Mouse (Mus musculus): ENCODE measurements around the gene Fto. TPM values are rescaled to one million over a fixed set of nuclear protein-coding genes. Genes with fewer than 3 reads are reported as not detected.

Fto gene
- polyA plus RNA-seq, 1 experiment from 2014 or later: 63.7 TPM

DNA sequence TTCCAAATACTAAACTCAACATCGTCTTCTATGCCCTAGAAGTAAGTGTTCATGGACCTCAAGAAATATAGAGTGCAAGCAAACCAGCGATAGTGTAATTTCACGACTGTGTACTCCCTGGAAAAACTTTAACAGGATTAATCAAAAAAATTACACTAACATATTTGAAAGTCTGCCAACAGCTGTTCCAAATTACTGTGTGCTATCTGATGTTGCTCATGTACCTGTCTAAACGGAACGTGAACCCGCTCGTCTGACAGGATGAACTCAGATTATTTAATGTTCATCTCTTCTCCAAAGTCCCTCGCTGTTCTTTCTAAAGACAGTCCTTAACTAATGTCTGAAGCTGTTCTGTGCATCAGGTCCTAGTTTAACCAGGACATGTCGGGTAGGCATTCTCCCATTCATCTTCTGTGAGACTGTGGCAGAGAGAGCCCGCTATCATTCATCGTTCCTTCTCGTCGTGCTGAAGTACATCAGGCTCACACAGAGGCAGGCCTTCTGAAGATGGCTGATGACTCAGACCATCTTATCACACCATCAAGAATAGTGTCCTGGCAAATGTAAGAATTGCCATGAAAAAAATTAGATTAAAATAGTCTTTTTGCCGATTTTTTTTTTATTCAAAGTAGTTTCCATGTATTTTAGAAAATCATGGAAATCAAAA, 93.4 kb downstream of the Fto start:
- DNase-seq (ENCODE audit: low read depth, low spot score) (no peak), ATAC-seq (no peak)
- no peaks in the 10 kb centered on the region for H3K27me3 ChIP-seq
- TF ChIP-seq CTCF (IDR thresholded peaks at IDR 0.05): no peak
- in situ Hi-C loops (cut with MboI; ENCODE audit: low pct_unique_long_range_greater_than_20kb): no loop called here
- ChIA-PET POLR2A (no interaction called here), CTCF (no interaction called here)

DNA sequence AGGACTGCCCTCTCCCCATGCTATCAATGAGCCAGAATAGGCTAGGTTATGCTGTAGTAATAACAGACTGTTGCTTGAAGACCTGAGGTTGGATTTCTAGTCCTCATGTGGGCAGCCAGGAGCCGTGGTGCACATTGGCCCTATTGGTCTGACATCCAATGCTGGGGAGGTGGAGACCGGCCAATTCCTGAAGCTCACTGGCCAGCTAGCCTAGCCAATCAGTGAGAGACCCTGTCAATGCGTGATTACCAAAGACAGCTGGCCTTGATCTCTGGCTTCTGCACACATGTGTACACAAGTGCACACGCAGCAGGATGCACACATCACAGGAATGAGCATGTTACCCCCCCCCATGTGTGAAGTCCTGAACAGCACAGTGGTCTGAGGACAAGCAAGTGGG, 94.6 kb downstream of the Fto start:
- in situ Hi-C loops (cut with MboI; ENCODE audit: low pct_unique_long_range_greater_than_20kb): no loop called here
- ATAC-seq (no peak), DNase-seq (ENCODE audit: low read depth, low spot score) (no peak)
- no peak for TF ChIP-seq CTCF (IDR thresholded peaks at IDR 0.05)
- CTCF ChIA-PET: no interaction called here
- H3K27me3 ChIP-seq: no peaks in the 10 kb centered on the region
- POLR2A ChIA-PET: no interaction called here

DNA sequence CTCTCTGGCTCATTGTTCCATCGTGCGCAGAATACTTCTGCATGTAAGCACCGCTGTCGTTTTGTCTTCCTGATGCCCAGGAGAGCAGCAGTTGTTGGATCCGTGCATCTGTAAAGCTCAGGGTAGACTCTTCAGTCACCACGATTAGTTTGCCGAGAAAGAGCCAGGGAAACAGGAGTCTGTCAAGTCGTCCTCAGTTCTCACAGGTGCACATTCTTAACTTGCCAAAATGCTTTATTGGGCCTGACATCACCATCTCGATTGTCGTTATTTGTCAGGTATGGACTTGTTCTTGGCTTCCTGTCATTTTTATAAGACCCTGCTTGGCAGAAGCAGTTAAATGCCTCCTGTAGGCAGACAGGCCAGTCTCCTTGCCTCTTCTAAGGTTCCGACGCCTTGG, 96.7 kb downstream of the Fto start:
- DNase-seq (ENCODE audit: low read depth, low spot score) (no peak), ATAC-seq (no peak)
- ChIA-PET POLR2A (no interaction called here), CTCF (no interaction called here)
- H3K27me3 ChIP-seq: no peaks in the 10 kb centered on the region
- no peak for TF ChIP-seq CTCF (IDR thresholded peaks at IDR 0.05)
- in situ Hi-C loops (cut with MboI; ENCODE audit: low pct_unique_long_range_greater_than_20kb): no loop called here

DNA sequence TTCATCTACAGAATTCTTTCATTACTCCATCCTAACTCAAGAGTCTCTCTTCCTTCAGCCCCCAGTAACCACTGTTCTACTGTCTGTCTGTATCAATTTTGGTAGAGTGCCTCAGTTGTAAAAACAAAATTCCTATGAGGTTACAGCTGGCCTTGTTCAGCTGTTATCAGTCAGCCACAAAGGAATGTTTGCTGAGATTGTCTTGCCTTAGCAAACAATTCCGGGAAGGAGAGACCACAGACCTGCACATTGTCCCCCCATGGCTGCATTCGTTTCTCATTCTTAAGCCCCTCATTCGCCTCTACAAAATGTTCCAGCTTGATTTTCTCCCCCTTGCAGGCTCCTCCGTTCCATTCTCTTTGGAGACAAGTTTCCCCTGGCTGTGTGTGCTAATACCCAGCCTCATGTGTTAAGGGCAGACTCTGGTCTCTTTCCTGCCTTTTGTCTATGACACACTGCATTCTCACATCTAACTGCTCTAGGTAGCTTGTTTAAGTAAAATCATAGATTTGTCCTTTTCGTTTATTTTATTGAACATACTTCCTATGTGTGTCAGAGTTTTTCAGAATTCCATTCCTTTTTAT, 111.3 kb downstream of the Fto start:
- H3K27me3 ChIP-seq: no peaks in the 10 kb centered on the region
- ChIA-PET POLR2A (interaction anchor here (1.1 kb wide), 1 partner anchor 45 kb away, joined by 6 read pairs; no protein-coding TSS in a partner anchor), CTCF (interaction anchor here (1.2 to 1.6 kb wide), 4 partner anchors 8 to 43 kb away, joined by 3 to 5 read pairs (median 4); no protein-coding TSS in a partner anchor)
- DNase-seq (ENCODE audit: low read depth, low spot score): peak; percentile 9
- ATAC-seq: peak; percentile 62
- TF ChIP-seq CTCF (IDR thresholded peaks at IDR 0.05): no peak
- in situ Hi-C loops (cut with MboI; ENCODE audit: low pct_unique_long_range_greater_than_20kb): no loop called here

DNA sequence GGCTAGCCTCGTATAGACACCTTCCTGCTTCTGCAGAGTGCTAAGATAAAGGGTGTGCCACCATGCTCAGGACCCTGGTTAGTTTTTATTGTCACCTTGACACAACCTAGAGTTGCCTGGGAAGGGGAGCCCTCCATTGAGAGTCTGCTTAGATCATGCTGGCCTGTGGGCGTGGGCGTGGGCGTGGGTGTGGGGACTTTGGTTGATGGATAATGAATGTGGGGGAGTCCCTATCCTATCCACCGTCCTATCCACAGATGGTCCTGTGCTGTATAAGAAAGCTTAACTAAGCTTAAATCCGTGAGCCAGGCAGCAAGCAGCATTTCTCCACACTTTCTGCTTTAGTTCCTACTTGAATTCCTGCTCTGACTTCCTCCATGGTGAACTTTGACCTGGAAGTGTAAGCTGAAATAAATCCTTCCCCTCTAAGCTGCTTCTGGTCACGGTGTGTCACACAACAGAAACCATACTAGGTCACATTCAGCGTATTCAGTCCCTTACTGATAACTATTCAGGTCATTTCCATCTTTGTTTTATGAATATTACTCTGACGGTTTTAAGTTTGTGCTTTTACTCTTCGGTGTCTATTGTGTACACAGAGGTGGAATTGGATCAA, 112.0 kb downstream of the Fto start:
- no peak for TF ChIP-seq CTCF (IDR thresholded peaks at IDR 0.05)
- DNase-seq (ENCODE audit: low read depth, low spot score): no peak
- ATAC-seq: peak; percentile 26

DNA sequence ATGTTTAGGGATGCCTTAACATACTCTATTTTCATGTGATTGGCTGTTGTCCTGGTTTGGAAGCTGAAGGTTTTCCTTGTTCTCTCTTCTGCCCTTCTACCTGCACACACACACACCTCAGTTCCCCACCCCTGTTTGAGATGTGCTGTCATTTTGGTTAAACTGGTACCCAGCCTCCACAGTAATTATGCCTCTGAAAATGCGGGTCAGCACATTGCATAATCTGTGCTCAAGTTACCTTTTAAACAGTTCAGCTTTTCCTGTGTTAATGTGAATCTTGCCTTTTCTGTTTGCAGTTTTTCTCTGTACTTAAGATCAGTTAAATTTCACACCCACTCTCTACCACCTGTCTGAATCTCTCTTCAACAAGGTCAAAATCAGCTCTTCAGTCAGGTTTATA, 113.2 kb downstream of the Fto start:
- no peak for TF ChIP-seq CTCF (IDR thresholded peaks at IDR 0.05)
- in situ Hi-C loops (cut with MboI; ENCODE audit: low pct_unique_long_range_greater_than_20kb): no loop called here
- ChIA-PET CTCF (no interaction called here), POLR2A (no interaction called here)
- ATAC-seq (no peak), DNase-seq (ENCODE audit: low read depth, low spot score) (no peak)
- no peaks in the 10 kb centered on the region for H3K27me3 ChIP-seq

More for the DNA sequence above, 112.0 kb downstream of the Fto start:
- in situ Hi-C loops (cut with MboI; ENCODE audit: low pct_unique_long_range_greater_than_20kb): no loop called here
- ChIA-PET POLR2A (interaction anchor here (1.1 kb wide), 1 partner anchor 46 kb away, joined by 6 read pairs; no protein-coding TSS in a partner anchor), CTCF (interaction anchor here (0.9 to 1.6 kb wide), 3 partner anchors 9 to 44 kb away, joined by 3 to 5 read pairs (median 4); no protein-coding TSS in a partner anchor)
- H3K27me3 ChIP-seq: no peaks in the 10 kb centered on the region

DNA sequence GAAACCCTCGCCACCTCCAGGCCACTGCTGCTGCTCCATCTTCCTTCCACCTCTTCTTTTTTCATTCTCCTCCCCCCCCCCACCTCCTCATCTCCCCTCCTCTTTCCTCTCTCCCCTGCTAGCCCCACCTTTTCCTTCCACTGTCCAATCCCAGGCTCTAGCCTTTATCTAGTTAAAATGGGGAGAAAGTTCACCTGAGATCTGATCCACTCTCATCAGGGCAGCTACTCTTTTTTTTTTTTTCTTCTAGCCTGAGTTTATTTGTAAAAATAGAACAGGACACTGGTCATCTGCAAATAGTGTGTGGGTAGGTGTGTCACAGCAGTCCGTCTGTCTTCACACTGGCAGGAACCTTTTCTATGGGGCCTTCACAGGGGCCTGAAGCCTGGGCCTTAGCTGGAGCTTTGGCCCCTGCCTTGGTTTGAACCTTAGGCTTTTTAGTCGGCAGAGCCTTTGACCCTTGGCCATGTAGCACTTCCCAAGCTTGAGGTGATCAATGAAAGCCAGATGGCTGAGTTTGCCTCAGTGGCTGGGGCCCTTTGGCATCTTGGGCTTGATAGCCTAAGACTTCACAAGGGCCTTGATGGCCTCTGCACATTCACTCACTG, 117.1 kb downstream of the Fto start:
- in situ Hi-C loops (cut with MboI; ENCODE audit: low pct_unique_long_range_greater_than_20kb): no loop called here

DNA sequence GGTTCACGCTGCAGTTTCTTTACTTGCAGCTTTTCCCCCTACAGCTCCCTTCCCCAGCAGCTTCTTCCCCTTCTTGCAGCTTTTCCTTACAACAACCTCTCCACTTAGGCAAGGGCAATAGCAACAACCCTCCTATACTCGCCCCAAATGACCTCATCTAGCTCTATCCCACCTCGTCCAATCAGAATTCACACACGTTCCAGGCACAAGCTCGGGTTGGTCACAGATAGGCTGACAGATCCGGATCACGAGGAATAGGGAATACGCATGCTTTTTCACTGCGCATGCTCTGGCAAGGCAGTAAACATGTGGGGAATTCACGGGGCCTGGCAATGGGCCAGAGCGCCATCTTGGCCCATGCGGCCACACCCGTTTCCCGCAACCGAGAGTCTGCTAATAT, 122.7 kb downstream of the Fto start:
- H3K27me3 ChIP-seq: no peaks in the 10 kb centered on the region
- ChIA-PET CTCF (no interaction called here), POLR2A (interaction anchor here (0.6 kb wide), 1 partner anchor 14 kb away, joined by 3 read pairs; no protein-coding TSS in a partner anchor)
- in situ Hi-C loops (cut with MboI; ENCODE audit: low pct_unique_long_range_greater_than_20kb): no loop called here
- ATAC-seq: no peak
- DNase-seq (ENCODE audit: low read depth, low spot score): no peak
- no peak for TF ChIP-seq CTCF (IDR thresholded peaks at IDR 0.05)

More for the DNA sequence above, 117.1 kb downstream of the Fto start:
- POLR2A ChIA-PET: no interaction called here
- no peak for TF ChIP-seq CTCF (IDR thresholded peaks at IDR 0.05)
- CTCF ChIA-PET: interaction anchor here (1.3 kb wide), 1 partner anchor 9 kb away, joined by 3 read pairs; no protein-coding TSS in a partner anchor
- H3K27me3 ChIP-seq: no peaks in the 10 kb centered on the region
- DNase-seq (ENCODE audit: low read depth, low spot score) (no peak), ATAC-seq (no peak)

DNA sequence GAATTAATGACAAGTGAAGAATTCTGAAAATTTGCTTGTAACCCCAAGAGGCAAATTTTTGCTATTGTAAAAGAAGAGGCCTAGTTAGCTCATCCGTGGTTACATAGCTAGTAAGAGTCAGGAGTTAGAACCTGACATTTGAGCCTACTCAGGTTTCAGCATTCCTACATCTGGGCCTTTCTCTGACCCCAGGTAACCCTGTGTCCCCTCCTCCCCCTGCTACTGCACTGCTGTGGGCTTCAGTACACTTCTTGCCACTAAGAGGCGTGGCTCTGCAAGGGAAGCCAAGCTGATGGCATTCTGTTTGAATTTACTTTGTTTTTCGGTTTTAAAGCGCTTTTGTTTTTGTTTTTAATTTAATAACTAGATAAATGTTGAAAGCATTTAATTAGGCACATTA, 130.6 kb downstream of the Fto start:
- in situ Hi-C loops (cut with MboI; ENCODE audit: low pct_unique_long_range_greater_than_20kb): no loop called here
- ChIA-PET CTCF (no interaction called here), POLR2A (interaction anchor here (0.5 kb wide), 1 partner anchor 10 kb away, joined by 4 read pairs; no protein-coding TSS in a partner anchor)
- TF ChIP-seq CTCF (IDR thresholded peaks at IDR 0.05): no peak
- no peaks in the 10 kb centered on the region for H3K27me3 ChIP-seq
- ATAC-seq (peak; percentile 51), DNase-seq (ENCODE audit: low read depth, low spot score) (no peak)

DNA sequence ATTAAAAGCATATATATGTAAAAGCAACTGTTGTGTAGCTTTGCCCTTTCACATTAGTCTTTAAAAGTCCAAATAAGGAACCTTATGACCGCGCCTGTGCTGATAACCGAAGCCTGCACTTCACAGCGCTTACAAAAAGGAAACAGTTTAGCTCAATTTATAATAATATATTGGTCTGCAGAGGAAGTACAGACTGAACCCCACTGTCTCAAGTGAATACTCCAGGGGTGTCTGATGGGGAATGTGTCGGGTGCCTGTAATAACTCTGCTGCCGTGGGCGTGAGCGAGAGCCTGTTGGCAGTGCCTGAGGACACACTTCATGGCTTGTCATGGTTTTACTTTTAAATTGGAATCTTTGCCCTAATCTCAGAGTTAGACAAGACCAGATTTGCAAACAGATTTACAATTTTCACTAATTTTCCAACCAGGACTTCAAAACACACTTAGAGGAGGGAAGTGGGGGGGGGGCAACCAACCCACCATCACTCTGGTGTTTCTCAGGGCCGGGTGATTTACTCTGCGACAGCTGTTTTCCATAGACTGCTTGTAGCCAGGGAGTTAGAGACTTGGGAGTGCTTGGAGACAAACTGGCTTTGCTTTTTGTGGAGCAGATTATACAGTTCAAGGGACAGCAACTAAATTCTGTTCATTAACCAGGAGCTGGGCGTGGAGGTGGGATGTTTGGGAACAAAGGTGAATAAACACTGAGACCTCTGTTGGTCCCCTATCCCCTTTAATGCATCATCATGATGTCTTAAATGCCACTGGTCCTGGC, 131.5 kb downstream of the Fto start:
- in situ Hi-C loops (cut with MboI; ENCODE audit: low pct_unique_long_range_greater_than_20kb): no loop called here
- ATAC-seq: no peak
- ChIA-PET CTCF (no interaction called here), POLR2A (interaction anchor here (0.5 kb wide), 1 partner anchor 9 kb away, joined by 4 read pairs; no protein-coding TSS in a partner anchor)
- no peak for DNase-seq (ENCODE audit: low read depth, low spot score)
- no peak for TF ChIP-seq CTCF (IDR thresholded peaks at IDR 0.05)
- no peaks in the 10 kb centered on the region for H3K27me3 ChIP-seq

Data from Patski (cell line).